Mouse (Mus musculus) liver, embryonic 15.5 days (tissue): Measurements from ENCODE around the gene Mfap3l. TPM values are rescaled to one million over a fixed set of nuclear protein-coding genes. Genes with fewer than 3 reads are reported as not detected.

Experiments used
- ATAC-seq: fragments of 200-750 bp; cut with Nextera tagmentation; 2 replicates; pipeline ENCODE4 v1.8.0; 2017; ENCODE audit warnings: moderate number of reproducible peaks, mild to moderate bottlenecking, moderate library complexity; ENCODE audit not compliant: insufficient read depth
- H3K27ac ChIP-seq: fragments of 300-500 bp; sonication (generic); replicated peaks from 2 replicates; pipeline ENCODE4 v1.5.1; 2015; ENCODE audit warnings: mild to moderate bottlenecking, inconsistent platforms
- H3K27me3 ChIP-seq: fragments of 300-500 bp; sonication (generic); 2 replicates; pipeline ENCODE4 v1.6.1; 2015; ENCODE audit warnings: mild to moderate bottlenecking, inconsistent platforms
- H3K36me3 ChIP-seq: fragments of 300-500 bp; sonication (generic); replicated peaks from 2 replicates; pipeline ENCODE4 v1.6.1; 2015; ENCODE audit warnings: moderate library complexity, mild to moderate bottlenecking, inconsistent platforms
- H3K4me1 ChIP-seq: fragments of 300-500 bp; sonication (generic); replicated peaks from 2 replicates; pipeline ENCODE4 v1.6.1; 2015; ENCODE audit warnings: inconsistent platforms
- H3K4me2 ChIP-seq: fragments of 300-500 bp; sonication (generic); 2 replicates; pipeline ENCODE4 v1.6.1; 2015; ENCODE audit warnings: moderate library complexity, mild to moderate bottlenecking, inconsistent platforms
- H3K4me3 ChIP-seq: fragments of 300-500 bp; sonication (generic); replicated peaks from 2 replicates; pipeline ENCODE4 v1.5.1; 2015; ENCODE audit warnings: mild to moderate bottlenecking, inconsistent platforms
- H3K9ac ChIP-seq: fragments of 300-500 bp; sonication (generic); 2 replicates; pipeline ENCODE4 v1.6.1; 2015; ENCODE audit warnings: moderate library complexity, mild to moderate bottlenecking, inconsistent platforms
- H3K9me3 ChIP-seq: fragments of 300-500 bp; sonication (generic); replicated peaks from 2 replicates; pipeline ENCODE4 v1.6.1; 2016; ENCODE audit warnings: inconsistent platforms
- WGBS: fragments of 180-500 bp; shearing (Covaris S2); methylation state at CpG from one replicate; pipeline ENCODE4 v1.1.7; 2015; ENCODE audit warnings: mixed read lengths; ENCODE audit not compliant: insufficient replicate concordance; 5-methylcytosine and 5-hydroxymethylcytosine counted together
- polyA plus RNA-seq: library from polyadenylated mRNA; unstranded; fragments of >200 nt; fragmentation: Nextera tagmentation; extraction: Ambion mirVana; gene quantifications from 2 replicates; pipeline ENCODE4 v1.2.1, GENCODE M21; 2015

Mfap3l gene
- polyA plus RNA-seq, 1 experiment from 2014 or later = 0.25 TPM

GRCm38 (mm10) chr8:60711516-60712086 is 79.0 kb downstream of the Mfap3l start:
- ATAC-seq = no peak
- Histone ChIP-seq H3K27me3 (no peaks in the 10 kb centered on the region), H3K4me1 (no peaks in the 10 kb centered on the region), H3K4me3 (no peak overlapping the region), H3K27ac (no peak overlapping the region), H3K36me3 (no peaks in the 10 kb centered on the region), H3K9ac (no peak overlapping the region), H3K4me2 (no peak overlapping the region), H3K9me3 (no peaks in the 10 kb centered on the region)
- 63% methylated on average over 8 of the region's 8 CpGs for WGBS

GRCm38 (mm10) chr8:60714724-60715123 is 82.1 kb downstream of the Mfap3l start:
- 50% methylated on average over 3 of the region's 3 CpGs for WGBS
- Histone ChIP-seq H3K27me3 (no peaks in the 10 kb centered on the region), H3K4me3 (no peak overlapping the region)

GRCm38 (mm10) chr8:60718692-60719091 is 86.1 kb downstream of the Mfap3l start:
- Histone ChIP-seq H3K4me2 (no peak overlapping the region), H3K4me3 (no peak overlapping the region), H3K36me3 (no peaks in the 10 kb centered on the region), H3K27ac (no peak overlapping the region), H3K4me1 (no peaks in the 10 kb centered on the region), H3K9ac (no peak overlapping the region), H3K27me3 (no peaks in the 10 kb centered on the region), H3K9me3 (no peaks in the 10 kb centered on the region)
- WGBS = 50% methylated on average over 3 of the region's 3 CpGs
- ATAC-seq = no peak

More at GRCm38 (mm10) chr8:60714724-60715123, 82.1 kb downstream of the Mfap3l start:
- H3K4me1 ChIP-seq = no peaks in the 10 kb centered on the region
- no peak overlapping the region for H3K4me2 ChIP-seq
- no peak overlapping the region for H3K9ac ChIP-seq
- H3K9me3 ChIP-seq = no peaks in the 10 kb centered on the region
- no peaks in the 10 kb centered on the region for H3K36me3 ChIP-seq
- H3K27ac ChIP-seq = no peak overlapping the region
- ATAC-seq = no peak

Other genes with a start within 250 kb of the Mfap3l start
- not detected in 2 replicates for gene Gm10283, start 129.6 kb upstream of the Mfap3l start, polyA plus RNA-seq
- gene Aadat, start 126.9 kb upstream of the Mfap3l start, polyA plus RNA-seq = 9.2 and 10.7 TPM in 2 replicates